Mouse (Mus musculus): ENCODE measurements around the gene Mrps6. TPM values are rescaled to one million over a fixed set of nuclear protein-coding genes. Genes with fewer than 3 reads are reported as not detected.

Gene Mrps6
- polyA plus RNA-seq, 1 experiment from 2014 or later = 77.3 TPM

DNA sequence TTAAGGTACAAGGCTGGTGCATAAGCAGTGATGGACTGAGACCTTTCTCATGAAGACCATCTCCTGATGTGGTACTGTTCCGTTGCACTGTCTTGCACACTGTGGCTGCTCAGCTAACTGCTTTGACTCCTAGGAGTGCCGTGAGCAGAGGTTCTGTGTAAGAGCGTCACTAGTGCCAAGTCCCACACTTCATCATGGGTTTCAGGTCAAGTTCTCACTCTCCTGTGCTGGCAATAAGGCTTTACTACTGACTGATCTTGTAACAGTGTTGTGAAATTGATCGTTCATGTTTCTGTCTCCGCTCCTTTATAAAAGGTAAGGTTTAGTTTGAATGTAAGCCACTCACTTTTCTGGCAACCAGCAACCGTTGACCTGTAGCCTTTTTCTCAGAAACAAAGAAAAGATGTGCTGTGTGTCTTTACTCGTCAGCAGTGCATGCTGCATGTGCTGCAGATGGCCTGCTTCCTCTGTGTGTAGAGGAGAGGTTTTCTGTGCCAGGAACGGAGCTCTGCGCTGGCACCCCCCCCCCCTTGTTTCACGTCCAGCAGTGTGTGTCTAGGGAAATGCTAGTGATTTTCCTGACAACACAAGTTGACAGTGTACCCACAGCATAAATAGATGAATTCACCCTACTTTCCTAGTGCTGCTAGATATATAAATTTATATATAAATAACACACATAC is 25.8 kb downstream of the Mrps6 start:
- no peak for DNase-seq (ENCODE audit: low spot score)
- Histone ChIP-seq H3K4me1 (ENCODE audit: insufficient read depth, low read depth, low read length) (no peaks in the 10 kb centered on the region), H3K27me3 (replicated peaks; ENCODE audit: insufficient read depth, low read length) (no peaks in the 10 kb centered on the region), H3K4me3 (ENCODE audit: low read depth, low read length) (no peak overlapping the region), H3K36me3 (ENCODE audit: insufficient read depth, low read length) (no peaks in the 10 kb centered on the region), H3K9me3 (ENCODE audit: low read length) (no peaks in the 10 kb centered on the region), H3K27ac (ENCODE audit: low read length) (no peak overlapping the region), H3K9ac (replicated peaks; ENCODE audit: low read depth) (no peak overlapping the region), H3K4me2 (replicated peaks; ENCODE audit: low read depth, low read length) (no peak overlapping the region)
- ATAC-seq = no peak
- no peak for TF ChIP-seq EP300 (IDR thresholded peaks at IDR 0.05)
- WGBS = 79% methylated on average over 10 of the region's 10 CpGs

DNA sequence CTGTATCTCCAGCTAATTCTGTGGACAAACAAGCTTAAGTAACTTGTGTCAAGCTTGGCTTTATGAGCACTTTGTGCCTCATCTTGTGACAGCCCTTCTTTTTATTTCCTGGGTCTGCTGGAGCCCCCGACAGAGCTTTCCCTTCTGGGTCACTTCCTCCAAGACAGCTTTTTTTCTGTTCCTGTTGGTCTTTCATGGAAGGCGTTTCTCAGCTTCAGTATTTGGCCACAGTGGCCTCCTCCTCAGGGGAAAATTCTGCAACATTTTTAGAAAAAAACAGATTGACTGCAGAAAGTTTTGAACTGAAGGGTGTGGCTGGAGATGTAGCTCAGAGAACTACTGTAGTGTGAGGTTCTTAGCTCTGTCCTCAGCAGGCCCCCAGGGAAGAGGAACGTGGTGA is 31.2 kb downstream of the Mrps6 start:
- TF ChIP-seq CTCF (IDR thresholded peaks at IDR 0.05) (no peak), EP300 (IDR thresholded peaks at IDR 0.05) (no peak)
- WGBS = 58% methylated on average over 3 of the region's 3 CpGs
- Histone ChIP-seq H3K4me2 (replicated peaks; ENCODE audit: low read depth, low read length) (no peak overlapping the region), H3K4me1 (ENCODE audit: insufficient read depth, low read depth, low read length) (no peaks in the 10 kb centered on the region), H3K36me3 (ENCODE audit: insufficient read depth, low read length) (no peaks in the 10 kb centered on the region), H3K9me3 (ENCODE audit: low read length) (no peaks in the 10 kb centered on the region), H3K4me3 (ENCODE audit: low read depth, low read length) (no peak overlapping the region), H3K9ac (replicated peaks; ENCODE audit: low read depth) (no peak overlapping the region), H3K27ac (ENCODE audit: low read length) (no peak overlapping the region), H3K27me3 (replicated peaks; ENCODE audit: insufficient read depth, low read length) (no peaks in the 10 kb centered on the region)
- no peak for ATAC-seq
- no peak for DNase-seq (ENCODE audit: low spot score)

GRCm38 (mm10) chr16:92091876-92092275 is 33.8 kb downstream of the Mrps6 start:
- no peaks in the 10 kb centered on the region for H3K9me3 ChIP-seq (ENCODE audit: low read length)
- DNase-seq (ENCODE audit: low spot score) = no peak
- ATAC-seq = no peak
- H3K27ac ChIP-seq (ENCODE audit: low read length) = no peak overlapping the region
- H3K4me3 ChIP-seq (ENCODE audit: low read depth, low read length) = no peak overlapping the region
- WGBS = 83% methylated on average over 5 of the region's 5 CpGs
- H3K4me2 ChIP-seq (replicated peaks; ENCODE audit: low read depth, low read length) = no peak overlapping the region
- H3K9ac ChIP-seq (replicated peaks; ENCODE audit: low read depth) = no peak overlapping the region
- H3K27me3 ChIP-seq (replicated peaks; ENCODE audit: insufficient read depth, low read length) = no peaks in the 10 kb centered on the region
- no peak for TF ChIP-seq EP300 (IDR thresholded peaks at IDR 0.05)
- H3K4me1 ChIP-seq (ENCODE audit: insufficient read depth, low read depth, low read length) = no peaks in the 10 kb centered on the region
- H3K36me3 ChIP-seq (ENCODE audit: insufficient read depth, low read length) = no peaks in the 10 kb centered on the region

- Histone ChIP-seq H3K9ac (replicated peaks; ENCODE audit: low read depth) (no peak overlapping the region), H3K36me3 (ENCODE audit: insufficient read depth, low read length) (no peaks in the 10 kb centered on the region), H3K4me1 (ENCODE audit: insufficient read depth, low read depth, low read length) (no peaks in the 10 kb centered on the region), H3K4me2 (replicated peaks; ENCODE audit: low read depth, low read length) (no peak overlapping the region), H3K4me3 (ENCODE audit: low read depth, low read length) (no peak overlapping the region), H3K9me3 (ENCODE audit: low read length) (no peaks in the 10 kb centered on the region), H3K27ac (ENCODE audit: low read length) (no peak overlapping the region), H3K27me3 (replicated peaks; ENCODE audit: insufficient read depth, low read length) (no peaks in the 10 kb centered on the region)
- 70% methylated on average over 10 of the region's 10 CpGs for WGBS
- DNase-seq (ENCODE audit: low spot score) (no peak), ATAC-seq (no peak)
- TF ChIP-seq CTCF (IDR thresholded peaks at IDR 0.05) (no peak), EP300 (IDR thresholded peaks at IDR 0.05) (no peak)
These were observed 40.4 kb downstream of the Mrps6 start for GRCm38 (mm10) chr16:92098351-92099051.

GRCm38 (mm10) chr16:92099598-92099997 is 41.5 kb downstream of the Mrps6 start:
- TF ChIP-seq CTCF (IDR thresholded peaks at IDR 0.05) = no peak
- no peak for TF ChIP-seq EP300 (IDR thresholded peaks at IDR 0.05)
- Histone ChIP-seq H3K4me2 (replicated peaks; ENCODE audit: low read depth, low read length) (no peak overlapping the region), H3K27me3 (replicated peaks; ENCODE audit: insufficient read depth, low read length) (no peaks in the 10 kb centered on the region), H3K9me3 (ENCODE audit: low read length) (no peaks in the 10 kb centered on the region), H3K9ac (replicated peaks; ENCODE audit: low read depth) (no peak overlapping the region), H3K4me3 (ENCODE audit: low read depth, low read length) (no peak overlapping the region), H3K4me1 (ENCODE audit: insufficient read depth, low read depth, low read length) (no peaks in the 10 kb centered on the region), H3K36me3 (ENCODE audit: insufficient read depth, low read length) (no peaks in the 10 kb centered on the region), H3K27ac (ENCODE audit: low read length) (no peak overlapping the region)
- no peak for ATAC-seq
- no peak for DNase-seq (ENCODE audit: low spot score)
- WGBS = 81% methylated on average over 16 of the region's 16 CpGs

DNA sequence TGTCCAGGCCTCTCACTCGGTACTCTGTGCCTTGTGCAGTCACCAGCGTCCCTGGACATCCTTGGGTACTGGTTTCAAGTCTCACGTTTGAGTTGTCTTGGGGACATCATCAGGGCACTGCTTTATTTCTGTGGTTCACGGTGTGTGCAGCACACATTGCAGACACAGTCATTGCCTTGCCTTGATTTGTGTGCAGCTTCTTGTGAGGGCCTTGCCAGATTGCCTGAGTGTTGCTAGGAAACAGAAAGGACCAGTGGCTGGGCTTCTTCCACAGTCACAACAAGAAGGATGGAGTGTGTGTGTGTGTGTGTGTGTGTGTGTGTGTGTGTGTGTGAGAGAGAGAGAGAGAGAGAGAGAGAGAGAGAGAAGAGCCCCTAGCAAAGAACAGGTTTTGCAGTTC is 42.0 kb downstream of the Mrps6 start:
- no peak overlapping the region for H3K27ac ChIP-seq (ENCODE audit: low read length)
- no peak overlapping the region for H3K4me2 ChIP-seq (replicated peaks; ENCODE audit: low read depth, low read length)
- TF ChIP-seq CTCF (IDR thresholded peaks at IDR 0.05) (no peak), EP300 (IDR thresholded peaks at IDR 0.05) (no peak)
- no peak for ATAC-seq
- H3K4me1 ChIP-seq (ENCODE audit: insufficient read depth, low read depth, low read length) = no peaks in the 10 kb centered on the region
- no peaks in the 10 kb centered on the region for H3K36me3 ChIP-seq (ENCODE audit: insufficient read depth, low read length)
- H3K9me3 ChIP-seq (ENCODE audit: low read length) = no peaks in the 10 kb centered on the region
- no peak overlapping the region for H3K9ac ChIP-seq (replicated peaks; ENCODE audit: low read depth)
- no peaks in the 10 kb centered on the region for H3K27me3 ChIP-seq (replicated peaks; ENCODE audit: insufficient read depth, low read length)
- DNase-seq (ENCODE audit: low spot score) = no peak
- 75% methylated on average over 4 of the region's 4 CpGs for WGBS
- H3K4me3 ChIP-seq (ENCODE audit: low read depth, low read length) = no peak overlapping the region

Data from lung, postnatal 0 days (tissue).